Mouse (Mus musculus) brain, embryonic 14.5 days (tissue): ENCODE results near the gene Dkc1.

ENCODE experiments used
- CTCF ChIP-seq: fragments of 200-500 bp; IDR thresholded peaks from 2 replicates; pipeline ENCODE4 v1.5.1; 2012; ENCODE audit warnings: inconsistent platforms, mild to moderate bottlenecking, moderate library complexity, borderline replicate concordance; ENCODE audit not compliant: insufficient read depth, insufficient read length; ENCODE audit errors: extremely low read depth
- POLR2A ChIP-seq: fragments of 200-500 bp; IDR thresholded peaks from 2 replicates; pipeline ENCODE4 v1.6.1; 2012; ENCODE audit warnings: mild to moderate bottlenecking, inconsistent platforms, borderline replicate concordance; ENCODE audit not compliant: poor library complexity, insufficient read depth, insufficient read length, severe bottlenecking; ENCODE audit errors: extremely low read depth

- TF ChIP-seq CTCF (no peak), POLR2A (no peak)
Observed at GRCm38 (mm10) chrX:75155576-75156243, 60.1 kb downstream of the Dkc1 start.
